Comparison of ENCODE assay signal across 28 mouse cellular contexts in the genomic region with DNA sequence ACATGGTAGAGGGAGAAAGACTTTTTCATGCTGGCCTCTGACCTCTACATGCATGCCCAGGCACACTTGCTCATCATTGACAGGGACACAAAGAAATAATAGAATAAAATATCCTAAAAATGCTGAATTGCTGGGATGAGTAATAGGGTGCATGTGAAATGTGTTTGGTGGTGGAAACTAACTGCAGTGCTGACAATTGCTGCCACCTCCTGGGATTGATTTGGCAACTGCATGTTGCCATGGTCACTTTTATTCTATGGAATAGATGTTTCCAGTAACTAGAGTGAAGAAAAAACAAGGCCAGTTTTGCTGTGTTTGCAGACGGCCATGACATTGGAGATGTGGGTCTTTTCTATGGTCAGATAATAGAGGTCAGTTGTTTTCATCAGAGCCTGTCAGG.
DNase-seq lines count a peak whose midpoint lies in the region; ATAC-seq and TF ChIP-seq lines count a peak whose summit lies in the region.
"Had no signal": no experiment of that assay in that cellular context is flagged by ENCODE, and none has a peak within 500 bp of the region (broad histone marks: within the 10 kb centered on the region; RNA-seq: fewer than 3 reads in every experiment).

No protein-coding gene starts in this region.

- TF ChIP-seq CTCF in layer of hippocampus, adult 2 months (conservative IDR thresholded peaks at IDR 0.05) = peak; percentile 49

- H3K27ac ChIP-seq in forebrain, embryonic 14.5 days (ENCODE audit: low read depth, low read length) = no peak overlapping the region
- no peak overlapping the region for H3K27ac ChIP-seq in forebrain, embryonic 11.5 days (ENCODE audit: low read depth, low read length)
- H3K27ac ChIP-seq in layer of hippocampus, adult 2 months = no peak overlapping the region
- H3K27ac ChIP-seq: embryonic facial prominence, embryonic 12.5 days; heart, adult 2 months; heart, embryonic 13.5 days; hindbrain, embryonic 15.5 days; intestine, embryonic 15.5 days; limb, embryonic 10.5 days; liver, embryonic 15.5 days; lung, embryonic 15.5 days; stomach, postnatal 0 days had no signal

- H3K4me2 ChIP-seq in forebrain, embryonic 14.5 days (ENCODE audit: low read length) = no peak overlapping the region
- no peak overlapping the region for H3K4me2 ChIP-seq in forebrain, embryonic 11.5 days (ENCODE audit: low read depth, low read length, severe bottlenecking)
- H3K4me2 ChIP-seq: embryonic facial prominence, embryonic 12.5 days; heart, embryonic 13.5 days; hindbrain, embryonic 15.5 days; intestine, embryonic 15.5 days; liver, embryonic 15.5 days; lung, embryonic 15.5 days had no signal

- no peaks in the 10 kb centered on the region for H3K36me3 ChIP-seq in forebrain, embryonic 14.5 days (ENCODE audit: control insufficient read depth, insufficient read depth, low read length)
- no peaks in the 10 kb centered on the region for H3K36me3 ChIP-seq in forebrain, embryonic 11.5 days (ENCODE audit: control insufficient read depth, insufficient read depth, low read length)
- H3K36me3 ChIP-seq: embryonic facial prominence, embryonic 12.5 days; heart, embryonic 13.5 days; hindbrain, embryonic 15.5 days; intestine, embryonic 15.5 days; limb, embryonic 10.5 days; liver, embryonic 15.5 days; lung, embryonic 15.5 days had no signal

- H3K4me1 ChIP-seq in forebrain, embryonic 14.5 days (ENCODE audit: control insufficient read depth, insufficient read depth, low read length) = no peaks in the 10 kb centered on the region
- no peaks in the 10 kb centered on the region for H3K4me1 ChIP-seq in forebrain, embryonic 11.5 days (replicated peaks; ENCODE audit: control insufficient read depth, insufficient read depth, low read length)
- H3K4me1 ChIP-seq: embryonic facial prominence, embryonic 12.5 days; heart, embryonic 13.5 days; hindbrain, embryonic 15.5 days; intestine, embryonic 15.5 days; limb, embryonic 10.5 days; liver, embryonic 15.5 days; lung, embryonic 15.5 days had no signal

- DNase-seq in forebrain, embryonic 14.5 days (ENCODE audit: low spot score) = peak; percentile 13
- no peak for DNase-seq in forebrain, embryonic 11.5 days (ENCODE audit: low spot score)
- no peak for DNase-seq in layer of hippocampus, adult 2 months (ENCODE audit: low spot score in 2 of 2)
- DNase-seq in layer of hippocampus, postnatal 10 days (ENCODE audit: low spot score in 2 of 2) = no peak
- peak; percentile 18 for DNase-seq in A20 (ENCODE audit: low read depth, low spot score)
- DNase-seq in brain, adult 2 months (ENCODE audit: low read depth, low spot score) = peak; percentile 38
- no peak for DNase-seq in cerebellum, adult 11-12 months
- DNase-seq: adrenal gland, postnatal 14 days; cerebellum, postnatal 10 days; gastrocnemius, postnatal 36 days; heart, adult 2 months; kidney, adult 8-10 months; kidney, postnatal 14 days; liver; lung, postnatal 4 days; right cerebral cortex, postnatal 14 days; thymus, adult 2 months; thymus, postnatal 4 days had no signal

- H3K9ac ChIP-seq in forebrain, embryonic 14.5 days (ENCODE audit: low read length) = no peak overlapping the region
- no peak overlapping the region for H3K9ac ChIP-seq in forebrain, embryonic 11.5 days (ENCODE audit: low read length)
- H3K9ac ChIP-seq: embryonic facial prominence, embryonic 12.5 days; heart, embryonic 13.5 days; hindbrain, embryonic 15.5 days; intestine, embryonic 15.5 days; liver, embryonic 15.5 days; lung, embryonic 15.5 days had no signal

- no peak overlapping the region for H3K4me3 ChIP-seq in forebrain, embryonic 14.5 days (ENCODE audit: low read depth, low read length)
- no peak overlapping the region for H3K4me3 ChIP-seq in forebrain, embryonic 11.5 days (ENCODE audit: low read depth, low read length)
- H3K4me3 ChIP-seq in layer of hippocampus, adult 2 months = no peak overlapping the region
- H3K4me3 ChIP-seq: embryonic facial prominence, embryonic 12.5 days; heart, adult 2 months; heart, embryonic 13.5 days; hindbrain, embryonic 15.5 days; intestine, embryonic 15.5 days; limb, embryonic 10.5 days; liver, embryonic 15.5 days; lung, embryonic 15.5 days had no signal

- H3K9me3 ChIP-seq in forebrain, embryonic 14.5 days (replicated peaks; ENCODE audit: control insufficient read depth, low read length) = no peaks in the 10 kb centered on the region
- no peaks in the 10 kb centered on the region for H3K9me3 ChIP-seq in forebrain, embryonic 11.5 days (ENCODE audit: control insufficient read depth, low read length)
- H3K9me3 ChIP-seq: embryonic facial prominence, embryonic 12.5 days; hindbrain, embryonic 15.5 days; intestine, embryonic 15.5 days; limb, embryonic 10.5 days; liver, embryonic 15.5 days; lung, embryonic 15.5 days had no signal

- no peaks in the 10 kb centered on the region for H3K27me3 ChIP-seq in forebrain, embryonic 14.5 days (replicated peaks; ENCODE audit: control insufficient read depth, insufficient read depth, low read length)
- no peaks in the 10 kb centered on the region for H3K27me3 ChIP-seq in forebrain, embryonic 11.5 days (ENCODE audit: control insufficient read depth, insufficient read depth, low read length)
- H3K27me3 ChIP-seq: embryonic facial prominence, embryonic 12.5 days; heart, embryonic 13.5 days; hindbrain, embryonic 15.5 days; intestine, embryonic 15.5 days; liver, embryonic 15.5 days; lung, embryonic 15.5 days had no signal

- peak; percentile 34; the same call in 1 of the 2 replicates for ATAC-seq in forebrain, embryonic 14.5 days
- no peak for ATAC-seq in forebrain, embryonic 11.5 days (replicated peaks; ENCODE audit: low FRiP score)
- ATAC-seq: CD4-positive, CD25-positive, alpha-beta regulatory T cell, adult 4 months; forebrain, embryonic 16.5 days; intestine, embryonic 15.5 days had no signal

- 23% methylated on average over 1 of the region's 1 CpGs for WGBS in forebrain, embryonic 14.5 days
- 61% methylated on average over 1 of the region's 1 CpGs for WGBS in forebrain, embryonic 11.5 days

Comparison
In these comparisons a context has a peak if more than half of its experiments do, and no peak if none do; other contexts are left out.
1. DNase-seq: peak in forebrain, embryonic 14.5 days (single experiment), A20 (single experiment) and brain, adult 2 months (single experiment); none in forebrain, embryonic 11.5 days (single experiment), layer of hippocampus, adult 2 months (0 of 2), layer of hippocampus, postnatal 10 days (0 of 2) and cerebellum, adult 11-12 months (single experiment).